Comparison of ENCODE assay signal across 19 mouse cellular contexts in genomic region chr8:124755481-124755880, GRCm38 (mm10). TPM values are rescaled to one million over a fixed set of nuclear protein-coding genes. Genes with fewer than 3 reads are reported as not detected.
"Had no signal": no experiment of that assay in that cellular context is flagged by ENCODE, and none has a peak within 500 bp of the region (broad histone marks: within the 10 kb centered on the region; RNA-seq: fewer than 3 reads in every experiment).

No protein-coding gene starts in this region.

- ATAC-seq: hindbrain, embryonic 16.5 days; intestine, embryonic 15.5 days; midbrain, embryonic 15.5 days had no signal

- H3K4me2 ChIP-seq: intestine, embryonic 15.5 days; limb, embryonic 13.5 days; midbrain, embryonic 12.5 days; midbrain, embryonic 15.5 days; neural tube, embryonic 12.5 days; neural tube, embryonic 15.5 days had no signal

- H3K27ac ChIP-seq: intestine, embryonic 15.5 days; layer of hippocampus, adult 2 months; limb, embryonic 10.5 days; limb, embryonic 13.5 days; liver, embryonic 14.5 days; macrophage; midbrain, embryonic 12.5 days; midbrain, embryonic 15.5 days; neural tube, embryonic 12.5 days; neural tube, embryonic 15.5 days had no signal

- DNase-seq: kidney, adult 11 months; kidney, adult 8-10 months; kidney, postnatal 14 days; layer of hippocampus, adult 9-11 months; right cerebral cortex, postnatal 25 days; thymus, adult 18-20 months; thymus, postnatal 36 days had no signal

- H3K9me3 ChIP-seq: intestine, embryonic 15.5 days; limb, embryonic 10.5 days; limb, embryonic 13.5 days; midbrain, embryonic 12.5 days; midbrain, embryonic 15.5 days; neural tube, embryonic 12.5 days; neural tube, embryonic 15.5 days had no signal

- H3K9ac ChIP-seq: intestine, embryonic 15.5 days; limb, embryonic 13.5 days; liver, embryonic 14.5 days; midbrain, embryonic 12.5 days; midbrain, embryonic 15.5 days; neural tube, embryonic 12.5 days; neural tube, embryonic 15.5 days had no signal

- H3K4me3 ChIP-seq: intestine, embryonic 15.5 days; layer of hippocampus, adult 2 months; limb, embryonic 10.5 days; limb, embryonic 13.5 days; midbrain, embryonic 12.5 days; midbrain, embryonic 15.5 days; neural tube, embryonic 12.5 days; neural tube, embryonic 15.5 days had no signal

- H3K36me3 ChIP-seq: intestine, embryonic 15.5 days; limb, embryonic 10.5 days; limb, embryonic 13.5 days; midbrain, embryonic 12.5 days; midbrain, embryonic 15.5 days; neural tube, embryonic 12.5 days; neural tube, embryonic 15.5 days had no signal

RNA-seq across cellular contexts. Expression of gene Fam89a, which starts 3.8 kb away (rescaled TPM):
- polyA plus RNA-seq: macrophage had no signal

RNA-seq across cellular contexts. Expression of gene Trim67, which starts 37.4 kb away (rescaled TPM):
- polyA plus RNA-seq: limb, embryonic 10.5 days; macrophage; spleen, adult 2 months had no signal
